Mouse (Mus musculus) macrophage (primary cell): ENCODE results near the gene Rhod. TPM values are rescaled to one million over a fixed set of nuclear protein-coding genes. Genes with fewer than 3 reads are reported as not detected.

ENCODE experiments used
- H3K27ac ChIP-seq: fragments of 350-480 bp; formaldehyde crosslinking; 2 replicates; pipeline ENCODE4 v1.9.0; 2021
- H3K36me3 ChIP-seq: fragments of 350-480 bp; formaldehyde crosslinking; 2 replicates; pipeline ENCODE4 v1.9.0; 2021; ENCODE audit errors: inconsistent target
- H3K4me3 ChIP-seq: fragments of 350-480 bp; formaldehyde crosslinking; 2 replicates; pipeline ENCODE4 v1.9.0; 2021; ENCODE audit errors: inconsistent target
- H3K79me2 ChIP-seq: fragments of 350-480 bp; formaldehyde crosslinking; 2 replicates; pipeline ENCODE4 v1.9.0; 2021; ENCODE audit errors: inconsistent target
- WGBS: methylation state at CpG from one replicate; pipeline ENCODE4 v1.1.7; 2026; ENCODE audit warnings: inconsistent platforms; ENCODE audit not compliant: missing documents; 5-methylcytosine and 5-hydroxymethylcytosine counted together
- polyA plus RNA-seq: library from polyadenylated mRNA; stranded (reverse); fragments of 250-400 nt; gene quantifications from 3 replicates; pipeline ENCODE4 v1.2.4, GENCODE M21; 2018; ENCODE audit warnings: inconsistent platforms
- total RNA-seq, 78 experiments: library from RNA; depleted of rRNA; stranded (reverse); fragments of 250-400 nt; gene quantifications; 1 replicate in 9 of 78; 2 replicates in 24 of 78; 3 replicates in 43 of 78; 4 replicates in 2 of 78; pipeline ENCODE4 v1.2.4; 2018; ENCODE audit warnings: inconsistent platforms in 56 of 78

The Rhod gene
- total RNA-seq (2018; cell fraction: chromatin; rRNA removed) = 10 to 100 TPM in 1 of 26 experiments, 1 to 10 TPM in 19, under 1 TPM in 4, not detected in 2; 0.65 to 12.3 (median 2.9) TPM
- total RNA-seq (2018; cell fraction: cytosol; rRNA removed) = 10 to 100 TPM in 5 of 26 experiments, 1 to 10 TPM in 21; 2.8 to 11.7 (median 5.1) TPM
- total RNA-seq (2018; cell fraction: nucleus; rRNA removed) = 10 to 100 TPM in 1 of 26 experiments, 1 to 10 TPM in 22, under 1 TPM in 2, not detected in 1; 0.67 to 11.0 (median 2.9) TPM
- 4.4 to 12.0 TPM (median 6.0 TPM) in 3 replicates for polyA plus RNA-seq

- Histone ChIP-seq H3K79me2 (no peaks in the 10 kb centered on the region), H3K36me3 (no peaks in the 10 kb centered on the region), H3K4me3 (peak within 1 kb of the TSS; percentile 44), H3K27ac (peak within 1 kb of the TSS; percentile 58)
- WGBS = 2% methylated on average over 48 of the region's 51 CpGs
Measured at GRCm38 (mm10) chr19:4439161-4439801, at the start of gene Rhod. TSS of gene Rhod (minus strand) at chr19:4439432.

DNA sequence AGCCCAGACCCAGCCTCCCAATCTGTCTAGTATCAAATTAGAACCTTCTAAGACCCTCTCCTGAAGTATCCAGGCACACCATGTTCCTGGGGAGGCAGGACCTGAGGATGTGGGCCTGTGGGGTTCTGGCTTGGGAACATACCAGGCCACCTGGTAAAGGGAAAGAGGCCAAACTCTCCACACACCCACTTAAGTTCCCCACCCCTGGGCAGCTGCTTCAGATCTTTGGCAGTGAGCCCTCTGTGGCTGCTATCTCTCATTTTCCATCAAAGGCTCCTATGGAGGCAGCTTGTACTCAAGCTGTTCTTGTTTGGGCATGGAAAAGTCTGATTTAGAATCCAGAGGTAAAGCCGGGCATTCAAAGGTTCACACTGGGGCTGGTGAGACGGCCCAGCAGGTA is 48.6 kb upstream of the Rhod start:
- Histone ChIP-seq H3K79me2 (no peaks in the 10 kb centered on the region), H3K4me3 (no peak overlapping the region), H3K36me3 (no peaks in the 10 kb centered on the region), H3K27ac (no peak overlapping the region)
- 83% methylated on average over 2 of the region's 2 CpGs for WGBS

- 77% methylated on average over 5 of the region's 5 CpGs for WGBS
- H3K79me2 ChIP-seq = no peaks in the 10 kb centered on the region
- H3K4me3 ChIP-seq = no peak overlapping the region
- H3K27ac ChIP-seq = no peak overlapping the region
- no peaks in the 10 kb centered on the region for H3K36me3 ChIP-seq
Measured at GRCm38 (mm10) chr19:4485006-4485405, 45.8 kb upstream of the Rhod start.

- Histone ChIP-seq H3K4me3 (no peak overlapping the region), H3K27ac (no peak overlapping the region), H3K36me3 (no peaks in the 10 kb centered on the region), H3K79me2 (no peaks in the 10 kb centered on the region)
- 93% methylated on average over 2 of the region's 3 CpGs for WGBS
Measured at GRCm38 (mm10) chr19:4482111-4482859, 43.1 kb upstream of the Rhod start.

DNA sequence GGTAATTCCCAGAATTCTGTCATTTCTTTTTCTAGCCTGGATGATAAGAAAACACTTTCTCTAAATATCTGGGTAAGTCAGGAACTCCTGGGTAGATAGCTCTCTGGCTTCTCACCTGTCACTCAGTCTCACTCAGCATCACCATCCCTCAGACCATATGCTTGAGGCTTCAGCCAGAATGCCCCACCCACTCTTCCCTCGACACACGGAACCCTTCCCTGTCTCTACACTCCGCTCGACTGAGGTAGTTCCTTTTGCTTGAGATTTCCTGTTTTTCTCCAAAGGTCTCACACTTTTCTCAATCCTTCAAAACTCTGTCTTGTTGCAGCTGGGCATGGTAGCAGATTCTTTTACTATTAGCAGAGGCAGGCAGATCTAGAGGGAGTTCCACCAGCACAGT is 42.1 kb upstream of the Rhod start:
- Histone ChIP-seq H3K79me2 (no peaks in the 10 kb centered on the region), H3K36me3 (no peaks in the 10 kb centered on the region), H3K4me3 (no peak overlapping the region), H3K27ac (no peak overlapping the region)
- 17% methylated on average over 4 of the region's 4 CpGs for WGBS

DNA sequence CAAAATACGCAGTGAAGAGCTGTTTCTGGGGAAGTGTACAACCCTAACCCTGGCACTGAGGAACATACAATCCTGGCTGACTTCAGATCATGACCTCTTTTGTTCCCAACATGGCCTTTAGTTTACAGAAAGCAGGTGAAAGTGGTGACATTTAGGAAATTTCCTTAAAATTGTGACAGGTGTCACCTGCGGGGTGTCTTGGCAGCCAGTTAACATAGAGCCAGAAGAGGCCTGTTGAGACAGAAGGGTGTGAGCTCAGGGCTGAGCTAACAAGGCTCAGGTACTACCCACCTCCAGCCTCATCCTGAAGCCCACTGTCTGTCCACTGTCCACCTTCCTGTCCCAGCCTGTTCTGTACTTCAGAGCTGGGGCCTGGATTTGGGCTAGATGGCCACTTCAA is 40.8 kb upstream of the Rhod start:
- WGBS = 93% methylated on average over 2 of the region's 2 CpGs
- H3K27ac ChIP-seq = no peak overlapping the region
- no peaks in the 10 kb centered on the region for H3K79me2 ChIP-seq
- no peak overlapping the region for H3K4me3 ChIP-seq
- no peaks in the 10 kb centered on the region for H3K36me3 ChIP-seq

- H3K4me3 ChIP-seq = no peak overlapping the region
- H3K36me3 ChIP-seq = no peaks in the 10 kb centered on the region
- 0% methylated on average over 1 of the region's 1 CpGs for WGBS
- H3K27ac ChIP-seq = no peak overlapping the region
- no peaks in the 10 kb centered on the region for H3K79me2 ChIP-seq
Measured at GRCm38 (mm10) chr19:4478190-4478516, 38.9 kb upstream of the Rhod start.

GRCm38 (mm10) chr19:4477345-4478189 is 38.3 kb upstream of the Rhod start, which contains the start of gene Syt12:
TSS of gene Syt12 (minus strand) at chr19:4477447.
- Histone ChIP-seq H3K4me3 (no peak within 1 kb of the TSS), H3K27ac (no peak within 1 kb of the TSS), H3K79me2 (no peaks in the 10 kb centered on the region), H3K36me3 (no peaks in the 10 kb centered on the region)
- WGBS = 29% methylated on average over 21 of the region's 21 CpGs

GRCm38 (mm10) chr19:4476601-4477257 is 37.5 kb upstream of the Rhod start:
- no peak overlapping the region for H3K27ac ChIP-seq
- 1% methylated on average over 60 of the region's 70 CpGs for WGBS
- H3K36me3 ChIP-seq = no peaks in the 10 kb centered on the region
- no peaks in the 10 kb centered on the region for H3K79me2 ChIP-seq
- no peak overlapping the region for H3K4me3 ChIP-seq

DNA sequence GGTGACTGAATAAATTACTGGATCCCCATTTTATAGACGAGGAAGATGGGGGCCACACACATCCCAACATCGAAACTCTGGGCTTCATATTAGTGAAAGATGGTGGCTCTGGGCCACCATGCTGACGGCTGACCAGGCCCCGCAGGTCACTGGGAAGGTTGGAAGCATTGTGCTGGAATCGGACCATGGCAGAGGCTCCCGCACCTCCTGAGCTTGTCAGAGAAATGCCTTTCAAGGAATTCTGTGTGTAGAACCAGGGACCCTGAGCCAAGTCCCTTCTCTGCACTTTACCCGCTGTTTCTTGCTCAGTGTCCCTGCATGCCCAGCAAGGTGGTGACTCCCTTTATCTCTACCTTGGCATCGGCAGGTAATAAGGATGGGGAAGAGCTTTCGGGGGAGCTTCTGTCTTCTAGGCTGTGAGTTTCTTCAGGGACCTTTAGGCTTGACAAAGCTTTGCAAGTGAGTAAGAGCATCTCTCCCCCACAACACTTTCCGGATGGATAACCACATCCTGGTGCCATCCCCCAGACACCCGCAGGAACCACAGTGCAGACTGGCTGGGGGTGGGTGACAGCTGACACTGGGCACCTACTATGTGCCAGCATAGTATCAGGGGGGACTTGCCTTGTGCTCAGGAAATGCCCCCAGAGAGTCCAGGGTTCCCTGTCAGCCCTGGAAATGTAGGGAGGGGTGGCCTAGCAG is 36.1 kb upstream of the Rhod start:
- 71% methylated on average over 11 of the region's 11 CpGs for WGBS
- H3K4me3 ChIP-seq = no peak overlapping the region
- H3K79me2 ChIP-seq = no peaks in the 10 kb centered on the region
- H3K27ac ChIP-seq = no peak overlapping the region
- no peaks in the 10 kb centered on the region for H3K36me3 ChIP-seq

- no peaks in the 10 kb centered on the region for H3K79me2 ChIP-seq
- H3K27ac ChIP-seq = no peak overlapping the region
- WGBS = 69% methylated on average over 3 of the region's 3 CpGs
- no peaks in the 10 kb centered on the region for H3K36me3 ChIP-seq
- H3K4me3 ChIP-seq = no peak overlapping the region
Measured at GRCm38 (mm10) chr19:4474739-4475138, 35.5 kb upstream of the Rhod start.

GRCm38 (mm10) chr19:4473549-4473948 is 34.3 kb upstream of the Rhod start:
- Histone ChIP-seq H3K27ac (no peak overlapping the region), H3K4me3 (no peak overlapping the region), H3K36me3 (no peaks in the 10 kb centered on the region), H3K79me2 (no peaks in the 10 kb centered on the region)
- WGBS = 95% methylated on average over 5 of the region's 5 CpGs

- no peak overlapping the region for H3K27ac ChIP-seq
- no peak overlapping the region for H3K4me3 ChIP-seq
- no peaks in the 10 kb centered on the region for H3K36me3 ChIP-seq
- H3K79me2 ChIP-seq = no peaks in the 10 kb centered on the region
- WGBS = 36% methylated on average over 5 of the region's 5 CpGs
Measured at GRCm38 (mm10) chr19:4468363-4468762, 29.1 kb upstream of the Rhod start.

DNA sequence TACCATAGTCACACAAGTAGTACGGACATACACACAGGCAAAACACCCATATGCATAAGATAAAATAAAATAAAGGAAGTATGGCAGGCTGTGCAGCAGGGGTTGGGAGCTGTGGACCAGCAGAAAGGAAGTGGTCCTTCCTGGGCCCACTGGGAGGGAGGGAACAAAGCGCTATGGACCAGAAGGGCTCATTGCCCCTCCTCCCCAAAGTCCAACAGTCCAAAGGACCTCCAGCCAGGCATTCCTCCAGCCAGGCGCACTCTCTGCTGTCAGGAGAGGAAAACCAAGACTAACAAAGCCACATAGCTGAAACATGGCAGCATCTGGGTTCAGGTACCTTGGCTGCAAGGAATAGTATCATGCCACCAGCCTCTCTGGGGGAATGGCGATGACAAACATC is 25.4 kb upstream of the Rhod start:
- no peaks in the 10 kb centered on the region for H3K79me2 ChIP-seq
- 71% methylated on average over 4 of the region's 4 CpGs for WGBS

More for the DNA sequence above, 25.4 kb upstream of the Rhod start:
- H3K36me3 ChIP-seq = no peaks in the 10 kb centered on the region
- H3K4me3 ChIP-seq = no peak overlapping the region
- no peak overlapping the region for H3K27ac ChIP-seq
